Mouse (Mus musculus): ENCODE data around the gene Efnb3.

GRCm38 (mm10) chr11:69559851-69560765 lies at the start of gene Efnb3:
- TF ChIP-seq CTCF (IDR thresholded peaks at IDR 0.05; ENCODE audit: low read depth, low read length) = no peak
- TF ChIP-seq EP300 (IDR thresholded peaks at IDR 0.05; ENCODE audit: insufficient read depth, low read depth, low read length) = peak; percentile 14; the same call in 1 of the 2 replicates

All from ES-Bruce4 (cell line).